Mouse (Mus musculus): ENCODE measurements at regions not wholly inside any gene's neighbourhood (a gene's known extent, or its start where the extent isn't known, plus 50 kb on each side); places are given as distances from the start of the nearest gene placed in this dataset.

DNA sequence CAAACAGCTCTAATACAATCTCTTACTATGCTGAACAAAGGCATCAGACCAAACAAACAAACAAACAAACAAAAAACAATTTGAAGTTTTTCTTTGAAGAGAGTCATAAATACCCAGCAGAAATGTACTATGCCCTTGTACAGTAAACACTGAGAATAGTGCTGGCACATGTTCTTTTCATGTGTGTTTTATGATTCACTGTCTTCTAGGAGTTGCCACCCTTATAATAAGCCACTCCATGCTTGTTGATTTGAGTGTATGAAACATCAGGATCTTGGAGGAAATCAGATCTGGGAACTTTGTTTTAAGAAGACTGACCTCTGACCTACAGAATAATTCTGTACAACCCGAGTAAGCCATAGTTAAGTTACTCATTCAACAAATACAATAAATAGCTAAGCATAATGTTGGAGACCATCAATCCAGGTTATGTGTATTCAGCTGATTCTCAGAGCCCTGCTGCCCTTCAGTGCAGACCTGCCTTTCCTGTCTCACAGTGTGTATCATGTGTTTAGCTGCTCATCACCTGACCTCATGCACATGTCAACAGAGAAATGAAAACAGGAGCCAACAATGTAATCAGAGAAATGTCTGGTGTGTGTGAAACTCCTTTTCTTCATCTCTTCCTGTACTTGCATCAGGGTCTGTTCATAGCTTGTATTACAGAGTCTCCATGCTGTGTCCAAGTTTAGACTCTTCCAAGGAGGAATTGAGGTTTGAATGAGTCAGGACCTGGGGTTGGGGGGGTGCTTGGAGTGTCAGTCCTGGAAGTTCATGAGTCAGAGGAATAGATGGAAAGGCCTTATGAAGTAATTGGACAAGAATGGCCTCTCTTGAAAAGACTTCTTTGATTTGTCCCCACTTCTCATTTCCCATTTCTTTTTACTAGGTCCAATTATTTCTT is 596.8 kb upstream of the Camk1g start:
- no peaks in the 10 kb centered on the region for H3K4me1 ChIP-seq (replicated peaks; ENCODE audit: low read depth, low read length)
- no peaks in the 10 kb centered on the region for H3K9me3 ChIP-seq (ENCODE audit: low read length)
- no peak overlapping the region for H3K4me3 ChIP-seq (replicated peaks; ENCODE audit: low read length)
- H3K27me3 ChIP-seq (ENCODE audit: insufficient read depth, low read length): no peaks in the 10 kb centered on the region
- H3K36me3 ChIP-seq (ENCODE audit: insufficient read depth, low read length): no peaks in the 10 kb centered on the region
- TF ChIP-seq NANOG (IDR thresholded peaks at IDR 0.05; ENCODE audit: borderline replicate concordance, low read length) (no peak), CTCF (conservative IDR thresholded peaks at IDR 0.05; ENCODE audit: low read length) (no peak), POU5F1 (IDR thresholded peaks at IDR 0.05; ENCODE audit: borderline replicate concordance, low read length) (no peak)

DNA sequence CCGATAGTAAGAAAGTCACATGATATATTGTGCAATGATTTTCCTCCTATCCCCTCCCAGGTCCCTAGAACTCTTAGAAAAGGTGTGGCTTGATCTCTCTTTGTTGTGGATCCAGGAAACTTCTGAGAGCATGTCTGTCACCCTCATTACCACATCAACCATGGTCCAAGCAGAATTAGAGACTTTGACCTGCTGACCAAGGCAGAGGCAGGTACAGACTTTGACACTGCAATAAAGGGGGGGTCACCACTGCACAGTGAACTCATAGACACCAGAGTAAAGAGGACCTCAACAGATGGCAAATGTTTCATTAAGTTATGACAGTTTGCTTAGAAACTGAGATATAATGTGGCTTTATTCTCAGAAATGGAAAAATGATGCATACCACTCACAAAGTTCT is 595.2 kb upstream of the Camk1g start:
- no peaks in the 10 kb centered on the region for H3K4me1 ChIP-seq (replicated peaks; ENCODE audit: low read depth, low read length)
- no peaks in the 10 kb centered on the region for H3K9me3 ChIP-seq (ENCODE audit: low read length)
- no peak overlapping the region for H3K4me3 ChIP-seq (replicated peaks; ENCODE audit: low read length)
- H3K27me3 ChIP-seq (ENCODE audit: insufficient read depth, low read length): no peaks in the 10 kb centered on the region
- no peak for TF ChIP-seq POU5F1 (IDR thresholded peaks at IDR 0.05; ENCODE audit: borderline replicate concordance, low read length)
- TF ChIP-seq CTCF (conservative IDR thresholded peaks at IDR 0.05; ENCODE audit: low read length): no peak
- no peak for TF ChIP-seq NANOG (IDR thresholded peaks at IDR 0.05; ENCODE audit: borderline replicate concordance, low read length)
- no peaks in the 10 kb centered on the region for H3K36me3 ChIP-seq (ENCODE audit: insufficient read depth, low read length)

DNA sequence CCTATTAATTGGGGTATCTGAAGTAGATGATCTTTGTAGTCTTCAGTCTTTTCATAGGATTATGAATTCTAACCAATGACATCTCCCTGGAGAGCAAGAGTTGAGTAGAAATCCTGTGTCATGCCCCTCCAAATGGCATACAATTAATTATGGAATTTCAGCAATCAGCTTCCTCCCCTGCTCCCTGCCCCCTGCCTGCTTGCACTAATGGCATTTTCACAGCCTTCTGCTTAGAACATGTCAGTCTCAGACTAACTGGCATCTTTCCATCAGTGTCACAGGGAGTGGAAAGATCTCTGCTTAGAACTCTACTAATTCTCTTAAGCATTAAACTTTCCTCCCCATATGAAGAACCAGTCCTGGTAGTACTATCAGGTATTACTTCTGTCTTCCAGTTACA is 581.8 kb upstream of the Camk1g start:
- no peak for TF ChIP-seq CTCF (conservative IDR thresholded peaks at IDR 0.05; ENCODE audit: low read length)
- TF ChIP-seq POU5F1 (IDR thresholded peaks at IDR 0.05; ENCODE audit: borderline replicate concordance, low read length): no peak
- TF ChIP-seq NANOG (IDR thresholded peaks at IDR 0.05; ENCODE audit: borderline replicate concordance, low read length): no peak
- H3K4me3 ChIP-seq (replicated peaks; ENCODE audit: low read length): no peak overlapping the region
- no peaks in the 10 kb centered on the region for H3K36me3 ChIP-seq (ENCODE audit: insufficient read depth, low read length)
- H3K27me3 ChIP-seq (ENCODE audit: insufficient read depth, low read length): no peaks in the 10 kb centered on the region
- no peaks in the 10 kb centered on the region for H3K9me3 ChIP-seq (ENCODE audit: low read length)
- no peaks in the 10 kb centered on the region for H3K4me1 ChIP-seq (replicated peaks; ENCODE audit: low read depth, low read length)

DNA sequence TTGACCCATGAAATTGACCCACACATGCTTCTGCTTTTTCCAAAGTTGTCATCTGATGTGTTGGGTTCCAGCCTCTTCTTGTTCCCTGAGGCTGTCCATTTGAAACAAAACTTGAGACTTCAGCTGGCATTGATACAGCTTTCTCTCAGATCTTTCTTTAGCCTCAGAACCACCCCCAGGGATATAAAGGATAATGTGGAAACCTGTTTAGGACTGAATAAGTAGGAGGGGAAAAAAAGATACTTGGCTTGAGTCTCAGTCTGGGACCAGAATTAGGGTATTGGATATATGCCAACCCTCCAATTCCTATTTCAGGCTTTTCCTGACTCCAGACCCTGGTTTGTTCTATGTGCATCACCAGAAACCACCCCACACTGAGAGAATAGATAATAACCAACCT is 579.7 kb upstream of the Camk1g start:
- TF ChIP-seq CTCF (conservative IDR thresholded peaks at IDR 0.05; ENCODE audit: low read length): no peak
- TF ChIP-seq NANOG (IDR thresholded peaks at IDR 0.05; ENCODE audit: borderline replicate concordance, low read length): no peak
- no peak for TF ChIP-seq POU5F1 (IDR thresholded peaks at IDR 0.05; ENCODE audit: borderline replicate concordance, low read length)
- H3K27me3 ChIP-seq (ENCODE audit: insufficient read depth, low read length): no peaks in the 10 kb centered on the region

DNA sequence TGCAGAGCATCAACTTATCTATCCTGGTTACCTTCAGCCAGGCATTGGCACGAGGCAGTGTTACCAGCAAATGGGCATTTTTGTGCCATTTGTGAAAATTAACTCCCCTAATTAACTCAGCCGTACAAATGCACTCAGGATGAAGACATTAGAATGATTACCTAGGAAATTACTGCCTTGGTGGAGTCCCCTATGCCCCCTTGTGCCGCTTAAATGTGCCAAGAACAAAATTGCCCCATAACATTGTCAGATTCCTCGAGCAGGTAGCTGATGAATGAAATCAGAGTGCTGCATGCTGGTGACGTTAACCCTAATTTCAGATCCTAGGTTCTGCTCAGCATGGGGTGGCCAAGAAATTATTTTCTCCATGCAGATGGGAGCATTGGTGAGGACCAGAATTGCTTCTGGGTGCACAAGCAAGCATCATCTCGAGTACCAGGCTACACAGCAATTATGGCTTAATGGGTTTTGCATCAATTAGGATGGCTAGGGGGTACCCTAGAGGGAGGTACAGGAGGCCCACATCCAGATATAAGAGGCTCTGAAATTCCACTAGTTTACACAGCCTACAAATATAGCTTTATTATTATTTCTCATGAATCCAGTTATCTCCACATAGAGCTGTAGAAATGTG is 577.0 kb upstream of the Camk1g start:
- no peaks in the 10 kb centered on the region for H3K27me3 ChIP-seq (ENCODE audit: insufficient read depth, low read length)
- TF ChIP-seq CTCF (conservative IDR thresholded peaks at IDR 0.05; ENCODE audit: low read length): no peak
- TF ChIP-seq NANOG (IDR thresholded peaks at IDR 0.05; ENCODE audit: borderline replicate concordance, low read length): no peak
- TF ChIP-seq POU5F1 (IDR thresholded peaks at IDR 0.05; ENCODE audit: borderline replicate concordance, low read length): no peak
- H3K4me1 ChIP-seq (replicated peaks; ENCODE audit: low read depth, low read length): no peaks in the 10 kb centered on the region
- H3K4me3 ChIP-seq (replicated peaks; ENCODE audit: low read length): no peak overlapping the region
- H3K9me3 ChIP-seq (ENCODE audit: low read length): no peaks in the 10 kb centered on the region
- H3K36me3 ChIP-seq (ENCODE audit: insufficient read depth, low read length): no peaks in the 10 kb centered on the region

More for the DNA sequence above, 579.7 kb upstream of the Camk1g start:
- Histone ChIP-seq H3K4me3 (replicated peaks; ENCODE audit: low read length) (no peak overlapping the region), H3K4me1 (replicated peaks; ENCODE audit: low read depth, low read length) (no peaks in the 10 kb centered on the region), H3K9me3 (ENCODE audit: low read length) (no peaks in the 10 kb centered on the region), H3K36me3 (ENCODE audit: insufficient read depth, low read length) (no peaks in the 10 kb centered on the region)

DNA sequence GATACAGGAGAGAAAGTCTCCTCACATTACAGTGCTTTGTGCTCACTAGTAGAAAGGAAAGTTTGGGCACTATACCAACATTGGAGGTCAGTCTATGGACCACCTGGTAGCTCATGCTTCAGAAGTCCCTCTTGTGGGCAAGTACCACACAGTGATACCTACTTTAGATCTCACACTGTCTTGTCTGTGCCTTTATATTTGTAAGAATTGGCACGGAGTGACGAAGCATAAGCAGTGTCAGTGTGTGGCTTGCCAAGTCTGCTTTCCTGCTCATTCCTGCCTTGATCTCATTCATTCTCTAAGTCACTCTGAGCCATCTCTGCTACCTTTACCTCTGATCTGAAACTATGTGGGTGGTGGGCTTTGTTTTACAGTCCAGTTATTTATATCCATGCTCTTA is 565.9 kb upstream of the Camk1g start:
- Histone ChIP-seq H3K4me3 (replicated peaks; ENCODE audit: low read length) (no peak overlapping the region), H3K27me3 (ENCODE audit: insufficient read depth, low read length) (no peaks in the 10 kb centered on the region), H3K9me3 (ENCODE audit: low read length) (no peaks in the 10 kb centered on the region), H3K4me1 (replicated peaks; ENCODE audit: low read depth, low read length) (peaks cover 26% of the 10 kb centered on the region), H3K36me3 (ENCODE audit: insufficient read depth, low read length) (no peaks in the 10 kb centered on the region)
- TF ChIP-seq NANOG (IDR thresholded peaks at IDR 0.05; ENCODE audit: borderline replicate concordance, low read length) (no peak), CTCF (conservative IDR thresholded peaks at IDR 0.05; ENCODE audit: low read length) (no peak), POU5F1 (IDR thresholded peaks at IDR 0.05; ENCODE audit: borderline replicate concordance, low read length) (no peak)

DNA sequence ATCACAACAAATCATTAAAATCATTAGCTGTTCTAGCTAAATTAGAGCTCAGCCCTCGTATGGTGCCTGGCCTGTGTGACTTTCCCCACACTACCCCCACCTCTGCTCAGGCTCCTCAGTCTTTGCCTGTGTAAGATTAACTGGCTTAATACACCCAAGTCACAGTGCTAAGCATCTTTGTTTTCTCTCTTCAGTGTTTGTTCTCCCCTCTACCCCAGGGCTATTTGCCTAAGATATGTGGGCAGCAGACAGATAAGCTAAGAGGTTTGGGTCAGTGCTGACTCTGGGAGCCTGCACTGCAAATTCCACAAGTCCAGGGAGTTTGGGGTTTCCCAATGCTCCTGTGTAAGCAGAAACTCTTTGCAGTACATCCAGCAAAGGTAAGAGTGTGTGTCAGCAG is 564.2 kb upstream of the Camk1g start:
- H3K4me3 ChIP-seq (replicated peaks; ENCODE audit: low read length): no peak overlapping the region
- no peaks in the 10 kb centered on the region for H3K27me3 ChIP-seq (ENCODE audit: insufficient read depth, low read length)

DNA sequence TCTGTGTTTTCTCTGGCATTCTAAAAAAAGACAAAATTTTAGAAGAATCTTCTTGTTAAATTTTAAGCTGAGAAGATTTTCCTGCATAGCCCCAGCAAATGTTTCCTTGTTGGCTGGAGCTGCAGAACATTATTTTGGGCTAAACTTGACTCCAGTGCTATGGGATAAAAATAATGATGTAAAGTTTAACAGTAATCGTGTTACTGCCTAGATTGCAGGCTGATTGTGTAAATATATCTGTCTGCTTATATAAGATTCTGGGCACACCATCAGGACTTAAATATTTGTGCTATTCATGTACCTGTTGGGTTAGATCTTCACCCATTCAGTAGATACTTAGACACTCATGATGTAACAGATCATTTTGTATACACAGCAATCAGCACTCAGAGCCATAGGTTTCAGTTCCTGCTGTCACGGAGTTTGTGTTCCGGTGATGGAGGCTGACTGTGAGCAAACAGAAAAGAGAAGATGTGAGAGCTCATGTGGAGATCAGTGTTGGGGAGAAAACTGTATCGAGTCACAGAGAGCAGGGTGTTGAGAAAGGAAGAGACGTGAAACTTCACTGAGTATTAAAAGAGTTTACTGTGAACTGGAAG is 561.1 kb upstream of the Camk1g start:
- Histone ChIP-seq H3K4me3 (replicated peaks; ENCODE audit: low read length) (no peak overlapping the region), H3K27me3 (ENCODE audit: insufficient read depth, low read length) (no peaks in the 10 kb centered on the region), H3K9me3 (ENCODE audit: low read length) (no peaks in the 10 kb centered on the region), H3K4me1 (replicated peaks; ENCODE audit: low read depth, low read length) (peaks cover 44% of the 10 kb centered on the region), H3K36me3 (ENCODE audit: insufficient read depth, low read length) (no peaks in the 10 kb centered on the region)
- TF ChIP-seq NANOG (IDR thresholded peaks at IDR 0.05; ENCODE audit: borderline replicate concordance, low read length) (no peak), CTCF (conservative IDR thresholded peaks at IDR 0.05; ENCODE audit: low read length) (no peak), POU5F1 (IDR thresholded peaks at IDR 0.05; ENCODE audit: borderline replicate concordance, low read length) (no peak)

More for the DNA sequence above, 564.2 kb upstream of the Camk1g start:
- Histone ChIP-seq H3K36me3 (ENCODE audit: insufficient read depth, low read length) (no peaks in the 10 kb centered on the region), H3K9me3 (ENCODE audit: low read length) (no peaks in the 10 kb centered on the region), H3K4me1 (replicated peaks; ENCODE audit: low read depth, low read length) (peaks cover 31% of the 10 kb centered on the region)
- TF ChIP-seq POU5F1 (IDR thresholded peaks at IDR 0.05; ENCODE audit: borderline replicate concordance, low read length): no peak
- no peak for TF ChIP-seq CTCF (conservative IDR thresholded peaks at IDR 0.05; ENCODE audit: low read length)
- TF ChIP-seq NANOG (IDR thresholded peaks at IDR 0.05; ENCODE audit: borderline replicate concordance, low read length): no peak

Data from E14TG2a.4 (cell line).